Mouse (Mus musculus) cortical plate, adult 2 months (tissue): Measurements from ENCODE around the gene Timm13.

Source experiments
- CTCF ChIP-seq: fragments of 200-500 bp; IDR thresholded peaks from 2 replicates; pipeline ENCODE4 v1.5.1; 2011; ENCODE audit warnings: mild to moderate bottlenecking, control low read depth, low read length; ENCODE audit not compliant: insufficient read depth; ENCODE audit errors: extremely low read depth
- POLR2A ChIP-seq: fragments of 200-500 bp; IDR thresholded peaks from 2 replicates; pipeline ENCODE4 v1.6.1; 2011; ENCODE audit warnings: mild to moderate bottlenecking, low read length, control low read depth; ENCODE audit not compliant: insufficient read depth; ENCODE audit errors: extremely low read depth

- TF ChIP-seq CTCF (no peak), POLR2A (no peak)
Observed at GRCm38 (mm10) chr10:80947802-80948201, 47.0 kb upstream of the Timm13 start.
